Mouse (Mus musculus) E14TG2a.4 (cell line): ENCODE results near the gene Cmtr1.

ENCODE experiments used
- H3K27me3 ChIP-seq: 2 replicates; pipeline ENCODE4 v1.6.1; 2014; ENCODE audit warnings: low read length, control low read depth; ENCODE audit not compliant: insufficient read depth
- H3K36me3 ChIP-seq: 2 replicates; pipeline ENCODE4 v1.6.1; 2014; ENCODE audit warnings: low read length, control low read depth; ENCODE audit not compliant: insufficient read depth
- H3K4me1 ChIP-seq: replicated peaks from 2 replicates; pipeline ENCODE4 v1.6.1; 2014; ENCODE audit warnings: low read depth, low read length, control low read depth
- H3K4me3 ChIP-seq: replicated peaks from 2 replicates; pipeline ENCODE4 v1.5.1; 2014; ENCODE audit warnings: mild to moderate bottlenecking, low read length
- H3K9me3 ChIP-seq: 2 replicates; pipeline ENCODE4 v1.6.1; 2014; ENCODE audit warnings: low read length, control low read depth
- CTCF ChIP-seq: conservative IDR thresholded peaks from 2 replicates; pipeline ENCODE4 v1.5.1; 2014; ENCODE audit warnings: low read length
- NANOG ChIP-seq: IDR thresholded peaks from 2 replicates; pipeline ENCODE4 v1.6.1; 2014; ENCODE audit warnings: borderline replicate concordance, low read length, mixed read lengths
- POU5F1 ChIP-seq: IDR thresholded peaks from 2 replicates; pipeline ENCODE4 v1.6.1; 2014; ENCODE audit warnings: low read length, borderline replicate concordance

Gene Cmtr1

DNA sequence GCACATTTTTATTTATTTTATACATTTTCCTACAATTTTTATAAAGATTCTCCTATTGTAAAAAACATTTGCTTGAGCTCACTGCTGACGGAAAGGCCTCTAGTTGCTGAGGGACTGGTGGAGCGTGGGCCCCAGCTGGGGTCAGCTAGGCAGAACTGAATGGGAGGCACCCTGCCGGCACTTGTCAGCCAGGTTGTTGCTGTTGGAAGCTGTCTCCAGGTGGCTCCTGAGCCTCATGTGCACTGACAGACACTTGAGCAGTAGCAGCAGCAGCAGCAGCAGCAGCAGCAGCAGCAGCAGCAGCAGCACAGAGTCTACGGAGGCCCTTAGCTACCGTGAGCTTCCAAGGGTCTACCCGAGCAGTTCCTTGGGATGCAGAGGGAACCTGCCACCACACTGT is 27.0 kb downstream of the Cmtr1 start:
- Histone ChIP-seq H3K4me1 (0 out of 2 replicates have a peak, but pooled peaks cover 7% of the 10 kb centered on the region), H3K4me3 (no peak overlapping the region), H3K9me3 (0 out of 2 replicates have a peak, but pooled peaks cover 4% of the 10 kb centered on the region), H3K27me3 (no peaks in the 10 kb centered on the region), H3K36me3 (peaks cover 93% of the 10 kb centered on the region)
- TF ChIP-seq POU5F1 (no peak), CTCF (no peak), NANOG (no peak)

GRCm38 (mm10) chr17:29688610-29689009 is 28.2 kb downstream of the Cmtr1 start:
- Histone ChIP-seq H3K36me3 (peaks cover 93% of the 10 kb centered on the region), H3K4me3 (no peak overlapping the region)

DNA sequence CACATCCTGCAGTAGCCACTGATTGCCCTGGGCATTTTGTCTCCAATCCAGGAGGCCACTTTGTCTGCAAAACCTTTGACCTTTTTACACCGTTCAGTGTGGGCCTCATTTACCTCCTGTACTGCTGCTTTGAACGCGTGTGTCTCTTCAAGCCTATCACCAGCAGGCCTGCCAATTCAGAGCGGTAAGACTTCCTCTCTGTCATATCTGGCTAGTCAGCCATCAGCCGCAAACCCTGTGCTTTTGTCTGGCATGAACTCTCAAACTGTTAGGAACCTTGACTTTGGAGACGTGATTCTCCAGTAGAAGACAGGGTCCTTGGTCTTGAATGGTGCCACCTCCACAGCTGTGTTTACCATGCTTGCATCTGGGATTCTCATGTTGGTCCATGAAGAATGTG is 29.9 kb downstream of the Cmtr1 start:
- peaks cover 25% of the 10 kb centered on the region for H3K4me1 ChIP-seq
- H3K36me3 ChIP-seq = peaks cover 93% of the 10 kb centered on the region
- H3K4me3 ChIP-seq = no peak overlapping the region
- H3K9me3 ChIP-seq = 0 out of 2 replicates have a peak, but pooled peaks cover 4% of the 10 kb centered on the region
- no peaks in the 10 kb centered on the region for H3K27me3 ChIP-seq
- TF ChIP-seq POU5F1 = no peak
- no peak for TF ChIP-seq CTCF
- no peak for TF ChIP-seq NANOG

More at GRCm38 (mm10) chr17:29688610-29689009, 28.2 kb downstream of the Cmtr1 start:
- Histone ChIP-seq H3K9me3 (0 out of 2 replicates have a peak, but pooled peaks cover 4% of the 10 kb centered on the region), H3K27me3 (no peaks in the 10 kb centered on the region), H3K4me1 (peaks cover 9% of the 10 kb centered on the region; the same call in 1 of the 2 replicates)
- TF ChIP-seq NANOG = no peak
- TF ChIP-seq POU5F1 = no peak
- TF ChIP-seq CTCF = no peak

DNA sequence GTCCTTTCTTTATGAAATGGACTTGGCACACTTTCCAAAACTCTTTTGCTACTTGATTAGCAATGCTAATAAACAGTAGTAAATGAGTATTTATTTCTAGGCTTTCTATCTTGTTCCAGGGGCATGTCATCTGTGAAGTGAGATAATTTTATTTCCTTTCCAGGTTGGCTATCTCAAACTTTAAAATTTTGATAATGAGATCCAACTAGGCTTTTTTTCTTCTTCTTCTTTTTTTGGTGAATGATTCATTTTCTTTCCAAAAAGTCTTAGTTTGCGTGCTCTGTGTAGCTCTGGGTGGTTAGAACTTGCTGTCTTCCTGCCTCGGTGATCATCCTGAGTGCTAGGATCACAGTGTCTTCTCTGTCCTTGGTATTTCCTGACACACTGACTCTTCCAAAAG is 32.4 kb downstream of the Cmtr1 start:
- H3K4me1 ChIP-seq = peaks cover 18% of the 10 kb centered on the region
- TF ChIP-seq CTCF (no peak), POU5F1 (no peak), NANOG (no peak)
- H3K4me3 ChIP-seq = no peak overlapping the region
- H3K9me3 ChIP-seq = 0 out of 2 replicates have a peak, but pooled peaks cover 4% of the 10 kb centered on the region
- H3K36me3 ChIP-seq = peaks cover 92% of the 10 kb centered on the region
- H3K27me3 ChIP-seq = no peaks in the 10 kb centered on the region

DNA sequence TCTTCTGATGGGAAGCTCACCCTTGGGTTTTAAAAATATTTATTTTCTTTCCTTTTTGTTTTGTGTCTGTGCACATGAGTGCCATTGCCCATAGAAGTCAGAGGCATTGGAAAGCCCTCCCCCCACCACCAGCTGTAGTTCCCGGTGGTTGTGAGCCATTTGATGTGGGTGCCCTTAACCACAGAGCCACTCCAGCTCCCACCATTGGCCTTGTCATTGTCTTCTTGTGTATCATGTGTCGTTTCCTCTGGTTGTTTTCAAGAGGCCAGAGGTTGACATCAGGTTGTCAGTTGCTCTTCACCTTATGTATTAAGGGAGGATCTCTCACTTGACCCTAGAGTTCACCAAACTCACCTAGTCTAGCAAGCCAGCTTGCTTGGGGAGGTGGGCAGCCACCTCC is 33.2 kb downstream of the Cmtr1 start:
- H3K36me3 ChIP-seq = peaks cover 92% of the 10 kb centered on the region
- H3K4me3 ChIP-seq = no peak overlapping the region
- no peaks in the 10 kb centered on the region for H3K27me3 ChIP-seq
- no peak for TF ChIP-seq CTCF
- TF ChIP-seq NANOG = no peak
- TF ChIP-seq POU5F1 = no peak
- 0 out of 2 replicates have a peak, but pooled peaks cover 2% of the 10 kb centered on the region for H3K9me3 ChIP-seq
- peaks cover 18% of the 10 kb centered on the region for H3K4me1 ChIP-seq

GRCm38 (mm10) chr17:29694516-29694915 is 34.1 kb downstream of the Cmtr1 start:
- H3K27me3 ChIP-seq = no peaks in the 10 kb centered on the region
- H3K4me1 ChIP-seq = peaks cover 18% of the 10 kb centered on the region
- TF ChIP-seq NANOG (no peak), POU5F1 (no peak), CTCF (no peak)
- no peak overlapping the region for H3K4me3 ChIP-seq
- peaks cover 96% of the 10 kb centered on the region for H3K36me3 ChIP-seq
- no peaks in the 10 kb centered on the region for H3K9me3 ChIP-seq

GRCm38 (mm10) chr17:29696940-29697339 is 36.5 kb downstream of the Cmtr1 start:
- Histone ChIP-seq H3K4me3 (no peak overlapping the region), H3K4me1 (peaks cover 26% of the 10 kb centered on the region), H3K9me3 (no peaks in the 10 kb centered on the region), H3K36me3 (peaks cover 96% of the 10 kb centered on the region), H3K27me3 (no peaks in the 10 kb centered on the region)
- TF ChIP-seq POU5F1 (no peak), CTCF (no peak), NANOG (no peak)

DNA sequence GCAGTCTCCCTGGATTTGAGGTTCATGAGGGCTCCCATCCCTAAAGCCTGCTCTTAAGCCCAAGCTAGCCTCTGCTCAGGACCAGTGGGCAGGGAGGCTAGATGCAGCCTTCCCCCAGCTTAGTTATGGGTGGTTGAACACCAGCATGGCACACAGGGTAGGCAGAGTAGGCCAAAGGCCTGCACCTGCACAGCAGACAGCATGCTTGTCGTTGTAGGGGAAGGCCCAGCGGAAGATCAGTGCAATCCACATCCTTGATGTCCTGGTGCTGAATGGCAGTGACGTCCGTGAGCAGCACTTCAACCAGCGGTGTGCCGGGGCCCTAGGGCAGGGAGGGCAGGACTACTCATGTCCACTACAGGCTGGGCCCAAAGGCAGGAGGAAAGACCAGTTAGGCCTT is 38.0 kb downstream of the Cmtr1 start:
- Histone ChIP-seq H3K9me3 (no peaks in the 10 kb centered on the region), H3K4me1 (peaks cover 33% of the 10 kb centered on the region), H3K4me3 (no peak overlapping the region), H3K36me3 (peaks cover 99% of the 10 kb centered on the region), H3K27me3 (no peaks in the 10 kb centered on the region)
- no peak for TF ChIP-seq POU5F1

- Histone ChIP-seq H3K36me3 (peaks cover 99% of the 10 kb centered on the region), H3K4me3 (no peak overlapping the region), H3K9me3 (no peaks in the 10 kb centered on the region), H3K27me3 (no peaks in the 10 kb centered on the region), H3K4me1 (peaks cover 30% of the 10 kb centered on the region)
- TF ChIP-seq NANOG (no peak), CTCF (no peak), POU5F1 (no peak)
These were observed 40.2 kb downstream of the Cmtr1 start for GRCm38 (mm10) chr17:29700573-29700972.
